8 mouse cellular contexts compared by ENCODE assay signal in the genomic region with DNA sequence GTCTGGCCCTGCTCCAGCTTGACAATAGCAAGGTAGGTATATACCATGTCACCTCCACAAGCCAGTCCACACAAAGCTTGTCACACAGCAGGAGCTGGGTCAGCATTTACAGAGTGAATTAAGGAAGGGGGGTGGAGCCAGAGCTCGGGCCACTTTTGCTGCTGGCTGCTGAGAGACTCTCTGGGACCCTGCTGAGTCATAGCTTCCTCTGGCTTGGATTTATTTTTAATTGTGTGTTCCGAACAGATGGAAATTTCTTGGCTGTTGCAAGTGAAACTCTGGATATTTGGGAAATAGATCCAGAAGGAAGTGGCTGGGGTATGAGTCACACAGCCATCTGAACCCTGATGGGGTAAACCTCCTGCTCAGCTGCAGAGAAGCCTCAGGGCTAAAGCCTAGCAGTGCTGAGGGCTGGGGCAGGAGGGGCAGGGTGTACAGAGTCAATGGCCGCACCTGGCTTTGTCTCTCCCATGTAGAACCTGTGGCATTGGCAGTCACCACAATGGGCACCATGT. TPM values are rescaled to one million over a fixed set of nuclear protein-coding genes. Genes with fewer than 3 reads are reported as not detected.
A peak's percentile ranks its signal among the peaks of the same experiment; 100 is the strongest.
DNase-seq lines count a peak whose midpoint lies in the region; ATAC-seq lines count a peak whose summit lies in the region.

No protein-coding gene starts in this region.

- H3K27ac ChIP-seq in limb, embryonic 12.5 days: peak overlapping the region; percentile 81

- H3K4me1 ChIP-seq in limb, embryonic 12.5 days (replicated peaks): peaks cover 35% of the 10 kb centered on the region

- 24% methylated on average over 3 of the region's 3 CpGs for WGBS in limb, embryonic 12.5 days

- no peak overlapping the region for H3K4me2 ChIP-seq in limb, embryonic 12.5 days

- peak; percentile 65 for ATAC-seq in granulocyte monocyte progenitor cell, adult 5-6 weeks (replicated peaks; ENCODE audit: poor library complexity, severe bottlenecking)
- ATAC-seq in limb, embryonic 12.5 days (ENCODE audit: insufficient number of reproducible peaks, insufficient read depth, low FRiP score, low TSS enrichment, low read depth): peak; percentile 65; the same call in 1 of the 2 replicates

- H3K27me3 ChIP-seq in limb, embryonic 12.5 days: no peaks in the 10 kb centered on the region

- intact Hi-C loops in left cerebral cortex, postnatal 4 days (cut with DNase I): no loop called here

- no peaks in the 10 kb centered on the region for H3K36me3 ChIP-seq in limb, embryonic 12.5 days

- peak; percentile 65 for DNase-seq in left cerebral cortex, adult 11 months (ENCODE audit: low spot score)
- DNase-seq in left cerebral cortex, postnatal 4 days: no peak
- DNase-seq in adrenal gland, postnatal 10 days: peak; percentile 50
- peak; percentile 75 for DNase-seq in kidney, adult 9 months
- DNase-seq in telencephalon, adult 2 months (ENCODE audit: low read depth, low spot score): peak; percentile 87
- no peak for DNase-seq in thymus, postnatal 36 days

- H3K9ac ChIP-seq in limb, embryonic 12.5 days (replicated peaks): no peak overlapping the region

- H3K9me3 ChIP-seq in limb, embryonic 12.5 days: no peaks in the 10 kb centered on the region

- H3K4me3 ChIP-seq in limb, embryonic 12.5 days (replicated peaks): no peak overlapping the region

RNA-seq across cellular contexts. Expression of gene Col18a1, which starts 40.3 kb away (rescaled TPM):
- 10 to 100 TPM; 18.4 to 21.4 TPM for total RNA-seq in left cerebral cortex, postnatal 4 days (2021)
- 100 to 1,000 TPM in 1 of 2 experiments, 10 to 100 TPM in 1; 85.2 to 159 TPM for total RNA-seq in adrenal gland, postnatal 10 days (2021)
- not detected in 2 replicates for total RNA-seq in granulocyte monocyte progenitor cell, adult 5-6 weeks (2014; fragmentation: Nextera tagmentation)
- 0.05 TPM in 1 of 2 replicates, not detected in the other for total RNA-seq in granulocyte monocyte progenitor cell, adult 5-6 weeks (2017)
- 104 and 105 TPM in 2 replicates for polyA plus RNA-seq in limb, embryonic 12.5 days (2016; fragmentation: Nextera tagmentation; extraction: Ambion mirVana)

RNA-seq across cellular contexts. Expression of gene Pofut2, which starts 52.4 kb away (rescaled TPM):
- 10 to 100 TPM; 27.7 to 31.9 TPM for total RNA-seq in left cerebral cortex, postnatal 4 days (2021)
- 10 to 100 TPM; 66.2 to 68.2 TPM for total RNA-seq in adrenal gland, postnatal 10 days (2021)
- 15.4 and 30.7 TPM in 2 replicates for total RNA-seq in granulocyte monocyte progenitor cell, adult 5-6 weeks (2014; fragmentation: Nextera tagmentation)
- total RNA-seq in granulocyte monocyte progenitor cell, adult 5-6 weeks (2017): 8.7 and 13.1 TPM in 2 replicates
- 95.6 and 98.1 TPM in 2 replicates for polyA plus RNA-seq in limb, embryonic 12.5 days (2016; fragmentation: Nextera tagmentation; extraction: Ambion mirVana)

Comparison
In these comparisons a context has a peak if more than half of its experiments do, and no peak if none do; other contexts are left out.
1. DNase-seq: peak in left cerebral cortex, adult 11 months (single experiment), adrenal gland, postnatal 10 days (single experiment), kidney, adult 9 months (single experiment) and telencephalon, adult 2 months (single experiment); none in left cerebral cortex, postnatal 4 days (single experiment) and thymus, postnatal 36 days (0 of 2).
2. RNA of gene Col18a1, which starts 40.3 kb away (total RNA-seq): 85.2 to 159 TPM in adrenal gland, postnatal 10 days and 18.4 to 21.4 TPM in left cerebral cortex, postnatal 4 days; 0.05 TPM in granulocyte monocyte progenitor cell, adult 5-6 weeks; every median in the first group is over 10 times any median in the second.